Mouse (Mus musculus) limb, embryonic 14.5 days (tissue): ENCODE data around the gene Omp. TPM values are rescaled to one million over a fixed set of nuclear protein-coding genes. Genes with fewer than 3 reads are reported as not detected.

ENCODE experiments used
- ATAC-seq: fragments of 200-750 bp; cut with Nextera tagmentation; 2 replicates; pipeline ENCODE4 v1.8.0; 2017; ENCODE audit warnings: low read depth, moderate number of reproducible peaks, moderate TSS enrichment; ENCODE audit not compliant: low FRiP score
- DNase-seq: peaks from one replicate; pipeline ENCODE4 v3.0.0-alpha.2; 2015; ENCODE audit warnings: low spot score
- H3K27ac ChIP-seq: fragments of 300-500 bp; sonication (generic); replicated peaks from 2 replicates; pipeline ENCODE4 v1.5.1; 2014; ENCODE audit warnings: low read depth, mild to moderate bottlenecking, low read length, moderate library complexity, mixed read lengths
- H3K27me3 ChIP-seq: fragments of 300-500 bp; sonication (generic); 2 replicates; pipeline ENCODE4 v1.6.1; 2014; ENCODE audit warnings: low read length, mixed read lengths; ENCODE audit not compliant: control insufficient read depth, insufficient read depth
- H3K36me3 ChIP-seq: fragments of 300-500 bp; sonication (generic); 2 replicates; pipeline ENCODE4 v1.6.1; 2014; ENCODE audit warnings: mild to moderate bottlenecking, low read length, moderate library complexity, mixed read lengths; ENCODE audit not compliant: control insufficient read depth, insufficient read depth
- H3K4me1 ChIP-seq: fragments of 300-500 bp; sonication (generic); 2 replicates; pipeline ENCODE4 v1.6.1; 2014; ENCODE audit warnings: antibody characterized with exemption, low read length, mixed read lengths; ENCODE audit not compliant: control insufficient read depth, insufficient read depth
- H3K4me2 ChIP-seq: fragments of 300-500 bp; sonication (generic); replicated peaks from 2 replicates; pipeline ENCODE4 v1.6.1; 2014; ENCODE audit warnings: low read depth, mild to moderate bottlenecking, low read length, moderate library complexity; ENCODE audit not compliant: severe bottlenecking
- H3K4me3 ChIP-seq: fragments of 300-500 bp; sonication (generic); replicated peaks from 2 replicates; pipeline ENCODE4 v1.5.1; 2014; ENCODE audit warnings: low read length
- H3K9ac ChIP-seq: fragments of 300-500 bp; sonication (generic); 2 replicates; pipeline ENCODE4 v1.6.1; 2014; ENCODE audit warnings: mild to moderate bottlenecking, low read depth, low read length, moderate library complexity; ENCODE audit not compliant: severe bottlenecking
- H3K9me3 ChIP-seq: fragments of 300-500 bp; sonication (generic); 2 replicates; pipeline ENCODE4 v1.6.1; 2016; ENCODE audit warnings: low read length; ENCODE audit not compliant: control insufficient read depth
- POLR2A ChIP-seq: fragments of 200-500 bp; IDR thresholded peaks from 2 replicates; pipeline ENCODE4 v1.8.0; 2012; ENCODE audit warnings: inconsistent platforms, mild to moderate bottlenecking, moderate library complexity, borderline replicate concordance; ENCODE audit not compliant: insufficient read depth, insufficient read length; ENCODE audit errors: extremely low read depth
- WGBS: fragments of 180-500 bp; shearing (Covaris S2); extraction: QIAGEN DNeasy Blood & Tissue Kit; methylation state at CpG from one replicate; pipeline ENCODE4 v1.1.7; 2014; 5-methylcytosine and 5-hydroxymethylcytosine counted together
- polyA plus RNA-seq, 2 experiments: library from polyadenylated mRNA; depleted of rRNA in 1 of 2; stranded (reverse) in 1 of 2; unstranded in 1 of 2; fragments of >200 nt; fragmentation: Nextera tagmentation in 1 of 2; extraction: Ambion mirVana in 1 of 2; gene quantifications; 2 replicates each; pipeline versions ENCODE4 v1.2.1 to v1.2.3; 2012 to 2014

Omp gene
- polyA plus RNA-seq (2012; rRNA removed) (0.25 and 0.38 TPM in 2 replicates), polyA plus RNA-seq (2014; fragmentation: Nextera tagmentation; extraction: Ambion mirVana) (0.17 and 0.18 TPM in 2 replicates)

DNA sequence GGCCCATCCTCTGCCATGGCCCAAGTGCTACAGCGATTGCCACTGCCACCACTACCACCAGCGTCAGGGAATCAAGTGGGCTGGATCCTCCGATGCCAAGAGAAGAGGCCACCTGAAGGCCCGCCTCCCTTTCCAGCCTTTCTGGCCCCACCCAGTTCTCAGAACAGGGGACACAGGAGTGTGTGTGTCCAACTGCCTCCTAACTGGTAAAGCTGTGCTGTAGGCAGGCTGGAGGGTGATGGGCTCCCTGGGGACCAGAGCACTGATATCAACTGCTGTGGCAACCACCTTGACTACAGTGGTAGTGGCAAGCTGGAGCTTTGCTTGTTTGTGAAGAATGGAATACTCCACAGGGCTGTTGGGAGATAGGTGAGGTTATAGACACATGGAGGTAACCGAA is at the start of gene Omp:
Omp (minus strand) TSS at position 101 of the 400 bp plus-strand sequence.
- no peak within 1 kb of the TSS for H3K9ac ChIP-seq
- no peak for TF ChIP-seq POLR2A
- H3K36me3 ChIP-seq = no peaks in the 10 kb centered on the region
- H3K27ac ChIP-seq = no peak within 1 kb of the TSS
- ATAC-seq (no peak), DNase-seq (no peak)
- H3K9me3 ChIP-seq = no peaks in the 10 kb centered on the region
- H3K4me2 ChIP-seq = no peak within 1 kb of the TSS
- H3K4me3 ChIP-seq = no peak within 1 kb of the TSS
- H3K27me3 ChIP-seq = no peaks in the 10 kb centered on the region
- H3K4me1 ChIP-seq = 0 out of 2 replicates have a peak, but pooled peaks cover 6% of the 10 kb centered on the region
- WGBS = 83% methylated on average over 5 of the region's 5 CpGs

DNA sequence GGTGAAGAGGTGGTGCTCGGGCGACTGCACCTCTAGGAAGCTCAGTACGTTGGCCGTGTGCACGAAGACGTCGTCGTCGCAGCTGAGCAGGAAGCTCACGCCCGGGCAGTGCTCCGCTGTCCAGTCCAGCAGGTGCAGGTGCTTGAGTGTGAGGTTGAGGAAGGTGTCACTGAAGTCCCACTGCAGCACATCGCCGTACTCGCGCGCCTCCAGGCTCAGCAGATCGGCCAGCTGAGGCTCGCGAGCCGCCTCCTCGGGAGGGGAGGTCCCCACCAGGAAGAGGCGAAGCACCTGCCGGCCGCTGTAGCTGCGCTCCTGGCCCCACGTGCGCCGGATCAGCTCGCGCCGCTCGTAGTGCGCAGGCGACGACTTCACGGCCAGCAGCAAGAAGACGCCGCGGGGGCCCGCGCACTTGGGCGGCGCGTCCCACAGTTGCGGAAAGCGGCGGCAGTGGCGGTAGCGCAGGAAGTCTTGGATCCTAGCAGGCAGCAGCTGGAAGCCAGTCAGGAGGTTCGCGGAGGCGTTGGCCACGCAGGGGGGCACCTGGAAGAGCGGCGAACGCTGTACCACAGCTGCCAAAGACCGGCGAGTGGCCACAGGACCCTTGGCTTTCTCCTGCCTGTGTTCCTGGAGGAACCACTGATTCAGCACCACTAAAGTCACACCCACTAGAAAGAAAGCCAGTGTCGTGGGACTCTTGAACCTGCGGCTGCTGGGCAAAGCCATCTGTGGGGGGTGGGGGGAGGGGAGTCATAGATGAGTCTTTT is 48.9 kb upstream of the Omp start:
- Histone ChIP-seq H3K4me3 (peak overlapping the region; percentile 35), H3K4me1 (peaks cover 8% of the 10 kb centered on the region; the same call in 1 of the 2 replicates), H3K27me3 (peaks cover 50% of the 10 kb centered on the region), H3K9ac (no peak overlapping the region), H3K9me3 (no peaks in the 10 kb centered on the region), H3K36me3 (no peaks in the 10 kb centered on the region), H3K4me2 (peak overlapping the region; percentile 54), H3K27ac (no peak overlapping the region)
- ATAC-seq (peak; percentile 37; the same call in 1 of the 2 replicates), DNase-seq (no peak)
- no peak for TF ChIP-seq POLR2A
- WGBS = 2% methylated on average over 44 of the region's 61 CpGs

DNA sequence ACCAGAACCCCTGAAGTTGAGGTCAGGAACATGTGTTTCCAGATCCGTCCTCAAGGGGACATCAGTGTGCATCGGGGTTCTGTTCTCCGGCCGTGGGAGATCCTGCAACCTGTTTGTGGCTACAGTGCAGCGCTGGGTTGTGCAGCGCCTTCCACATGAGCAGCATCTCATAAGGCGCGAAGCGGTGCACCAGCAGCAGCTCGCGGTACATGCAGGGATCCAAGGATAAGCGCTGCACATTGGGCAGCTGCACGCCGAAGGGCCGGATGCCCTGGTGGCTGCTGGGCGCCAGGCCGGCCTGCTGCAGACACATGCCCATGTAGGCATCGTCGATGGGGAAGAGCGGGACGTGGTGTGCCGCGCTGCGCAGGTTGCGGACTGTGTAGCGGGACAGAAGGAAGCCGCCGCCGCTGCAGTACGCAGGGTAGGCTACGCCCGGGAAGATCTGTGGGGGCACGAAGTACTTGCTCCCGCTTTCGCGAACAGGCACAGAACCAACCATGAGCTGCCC is 48.3 kb upstream of the Omp start:
- Histone ChIP-seq H3K27ac (no peak overlapping the region), H3K4me1 (peaks cover 8% of the 10 kb centered on the region; the same call in 1 of the 2 replicates), H3K9ac (no peak overlapping the region), H3K4me3 (peak overlapping the region; percentile 35), H3K36me3 (no peaks in the 10 kb centered on the region), H3K9me3 (no peaks in the 10 kb centered on the region), H3K27me3 (peaks cover 50% of the 10 kb centered on the region), H3K4me2 (peak overlapping the region; percentile 54)
- DNase-seq (no peak), ATAC-seq (no peak; the same call in 1 of the 2 replicates)
- 7% methylated on average over 35 of the region's 36 CpGs for WGBS
- no peak for TF ChIP-seq POLR2A

DNA sequence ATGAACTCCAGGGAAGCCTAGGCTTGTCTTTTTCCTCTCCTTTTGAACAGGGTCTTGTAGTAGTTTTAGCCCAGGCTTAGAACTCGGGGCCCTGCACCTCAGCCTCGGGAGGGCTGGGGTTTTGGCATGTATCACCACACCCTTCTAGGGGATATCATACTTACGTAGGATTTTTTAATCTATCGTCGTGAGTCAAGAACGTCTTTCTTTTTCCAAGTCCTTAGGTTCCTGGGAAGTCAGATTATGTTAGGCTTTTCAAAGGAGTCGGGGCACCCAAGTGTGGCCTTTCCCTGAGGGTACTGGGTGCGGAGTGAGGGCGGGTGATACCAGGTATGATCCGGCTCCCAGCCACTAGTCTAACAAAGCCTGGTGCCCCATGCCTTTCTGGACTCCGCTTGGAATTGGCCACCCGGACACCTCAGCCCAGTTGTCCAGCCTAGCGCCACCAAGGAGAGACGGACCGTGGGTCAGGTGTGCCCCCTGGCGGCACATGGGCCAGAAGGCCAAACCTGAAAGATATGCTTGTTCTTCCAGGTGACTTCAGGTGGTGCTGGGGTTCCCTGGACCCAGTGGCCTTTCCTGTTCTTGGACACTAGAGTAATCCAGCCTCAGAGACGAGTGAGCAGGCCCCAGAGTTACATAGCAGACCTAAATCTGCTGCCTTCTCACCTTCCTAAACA is 46.4 kb upstream of the Omp start:
- Histone ChIP-seq H3K27me3 (peaks cover 47% of the 10 kb centered on the region), H3K4me3 (no peak overlapping the region), H3K4me2 (no peak overlapping the region), H3K36me3 (no peaks in the 10 kb centered on the region), H3K9me3 (no peaks in the 10 kb centered on the region), H3K9ac (no peak overlapping the region), H3K27ac (no peak overlapping the region), H3K4me1 (peaks cover 8% of the 10 kb centered on the region; the same call in 1 of the 2 replicates)
- ATAC-seq (no peak), DNase-seq (no peak)
- TF ChIP-seq POLR2A = no peak
- 55% methylated on average over 17 of the region's 17 CpGs for WGBS

DNA sequence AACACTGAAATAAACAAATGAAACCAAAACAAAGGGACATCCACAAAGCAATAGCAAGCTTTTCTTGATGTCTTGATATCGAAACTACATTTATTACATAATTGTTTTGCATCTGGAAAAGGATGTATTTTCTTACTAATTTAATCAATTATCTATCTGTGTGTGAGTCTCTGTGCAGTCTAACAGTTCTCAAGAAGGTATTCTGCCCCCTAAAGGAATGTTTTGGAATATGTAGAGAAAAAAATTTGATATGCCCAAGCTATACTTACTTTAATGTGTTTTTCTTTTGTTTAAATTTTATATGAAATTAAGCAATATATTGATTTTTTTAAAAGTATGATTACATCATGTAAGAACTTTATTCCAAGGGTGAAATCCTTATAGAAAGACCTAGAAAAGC is 45.3 kb upstream of the Omp start:
- Histone ChIP-seq H3K27me3 (peaks cover 40% of the 10 kb centered on the region), H3K4me2 (no peak overlapping the region), H3K36me3 (no peaks in the 10 kb centered on the region), H3K27ac (no peak overlapping the region), H3K9me3 (no peaks in the 10 kb centered on the region), H3K9ac (no peak overlapping the region), H3K4me3 (no peak overlapping the region), H3K4me1 (peaks cover 8% of the 10 kb centered on the region; the same call in 1 of the 2 replicates)
- WGBS = 83% methylated on average over 1 of the region's 1 CpGs
- DNase-seq (no peak), ATAC-seq (no peak)
- no peak for TF ChIP-seq POLR2A
